Mouse (Mus musculus) brain, embryonic 14.5 days (tissue): ENCODE measurements around the gene Saal1. TPM values are rescaled to one million over a fixed set of nuclear protein-coding genes. Genes with fewer than 3 reads are reported as not detected.
"Not testable (repeated sequence)": the region's sequence is repeated elsewhere in the genome, so short reads cannot be mapped to it uniquely, and the experiment has no call there.

Experiments
- DNase-seq: peaks from one replicate; pipeline ENCODE4 v3.0.0-alpha.2; 2011; ENCODE audit warnings: low read depth
- CTCF ChIP-seq: fragments of 200-500 bp; IDR thresholded peaks from 2 replicates; pipeline ENCODE4 v1.5.1; 2012; ENCODE audit warnings: inconsistent platforms, mild to moderate bottlenecking, moderate library complexity, borderline replicate concordance; ENCODE audit not compliant: insufficient read depth, insufficient read length; ENCODE audit errors: extremely low read depth
- POLR2A ChIP-seq: fragments of 200-500 bp; IDR thresholded peaks from 2 replicates; pipeline ENCODE4 v1.6.1; 2012; ENCODE audit warnings: mild to moderate bottlenecking, inconsistent platforms, borderline replicate concordance; ENCODE audit not compliant: poor library complexity, insufficient read depth, insufficient read length, severe bottlenecking; ENCODE audit errors: extremely low read depth
- polyA plus RNA-seq: library from polyadenylated mRNA; depleted of rRNA; stranded (reverse); fragments of >200 nt; gene quantifications from 2 replicates; pipeline ENCODE4 v1.2.3, GENCODE M21; 2012; rRNA removed

The Saal1 gene
- polyA plus RNA-seq, 1 experiment = 14.5 TPM

DNA sequence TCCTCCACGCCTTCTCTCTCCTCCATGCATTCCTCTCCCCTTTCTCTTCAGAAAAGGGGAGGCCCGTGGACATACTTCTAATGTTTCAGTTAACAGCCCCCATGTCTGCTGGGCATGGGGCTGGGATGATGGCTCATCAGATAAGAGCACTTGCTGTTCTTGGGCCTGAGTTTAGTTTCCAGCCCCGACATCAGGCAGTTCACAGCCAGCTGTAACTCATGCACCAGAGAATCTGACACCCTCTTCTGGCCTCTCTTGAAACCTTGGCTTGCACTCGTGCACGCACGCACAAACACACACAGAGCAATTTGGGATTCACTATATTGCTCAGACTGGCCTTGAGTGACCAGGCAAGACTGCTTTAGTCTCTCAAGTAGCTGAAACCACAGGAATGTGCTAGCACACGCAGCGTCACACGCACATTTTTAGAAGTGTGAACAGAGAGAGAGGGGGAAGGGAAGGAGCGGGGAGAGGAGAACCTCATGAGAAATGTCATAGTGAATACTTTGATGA lies 38.3 kb downstream of the Saal1 start, which contains the start of gene Tph1:
Gene Tph1, minus strand, starts transcription at position 378 of the 513 bp plus-strand sequence.
- no peak for DNase-seq
- TF ChIP-seq CTCF (no peak), POLR2A (no peak)

DNA sequence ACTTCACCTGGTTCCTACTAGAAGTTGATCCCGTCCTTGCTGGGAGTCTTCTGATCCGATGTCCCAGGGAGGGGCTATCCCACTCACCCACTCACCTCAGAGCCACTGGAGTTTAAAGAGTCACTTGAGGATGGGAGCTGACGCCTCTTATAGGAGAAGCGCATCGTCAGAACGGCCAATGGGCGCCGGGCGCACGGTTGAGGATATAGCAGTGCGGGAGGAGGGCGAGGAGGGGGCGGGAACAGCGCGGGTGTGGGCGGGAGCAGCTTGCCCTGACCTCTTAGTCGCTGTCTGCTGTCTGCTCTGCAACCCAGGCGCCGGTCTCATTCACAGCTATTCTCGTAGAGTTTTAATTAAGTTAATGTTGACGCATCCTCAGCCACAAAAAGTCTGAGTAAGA lies 43.2 kb downstream of the Saal1 start:
- TF ChIP-seq POLR2A = no peak
- TF ChIP-seq CTCF = no peak
- DNase-seq = peak; percentile 31

DNA sequence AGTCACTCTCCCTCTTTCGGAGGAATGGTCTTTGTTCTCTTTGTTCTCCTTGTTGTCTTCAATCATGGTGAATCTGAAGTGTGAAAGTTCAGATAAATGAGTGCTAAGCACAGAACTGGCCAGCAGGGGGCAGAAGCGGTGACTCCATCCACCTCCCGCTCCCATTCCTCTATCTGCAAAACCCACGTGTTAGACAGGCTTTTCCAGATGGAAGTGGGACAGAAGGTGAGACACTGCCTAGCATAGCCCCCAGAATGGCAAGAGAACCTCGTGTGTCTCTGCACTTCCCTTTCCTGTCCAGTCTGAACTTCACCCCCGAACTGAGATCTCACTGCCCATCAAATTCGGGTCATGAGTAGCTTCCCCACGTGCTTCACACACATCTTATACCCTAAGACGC lies 45.2 kb downstream of the Saal1 start:
- TF ChIP-seq POLR2A = no peak
- peak; percentile 75 for TF ChIP-seq CTCF
- peak; percentile 41 for DNase-seq

DNA sequence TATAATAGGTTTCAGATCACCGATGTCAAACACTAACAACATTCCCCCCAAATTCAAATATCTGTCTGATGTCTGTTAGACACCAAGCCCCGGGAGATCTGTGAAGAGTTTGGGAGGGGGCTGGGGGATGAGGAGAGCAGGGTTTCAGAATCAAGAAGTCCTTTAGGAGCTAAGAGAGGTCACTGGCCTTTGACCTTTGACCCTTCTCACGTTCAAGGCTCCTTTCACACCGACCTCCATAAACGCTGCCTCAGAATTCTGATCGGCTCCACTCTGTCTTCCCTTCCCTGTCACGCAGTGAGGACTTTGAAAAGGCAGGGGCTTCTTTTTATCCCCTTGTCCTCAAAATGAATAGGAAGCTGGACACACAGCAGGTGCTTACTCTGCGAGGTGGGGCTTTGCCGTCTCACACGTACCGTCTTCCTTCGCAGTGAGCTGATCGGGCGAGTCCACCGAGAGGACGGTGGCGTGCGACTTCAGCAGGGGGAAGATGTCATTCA lies 48.8 kb downstream of the Saal1 start:
- no peak for DNase-seq
- no peak for TF ChIP-seq POLR2A
- no peak for TF ChIP-seq CTCF

DNA sequence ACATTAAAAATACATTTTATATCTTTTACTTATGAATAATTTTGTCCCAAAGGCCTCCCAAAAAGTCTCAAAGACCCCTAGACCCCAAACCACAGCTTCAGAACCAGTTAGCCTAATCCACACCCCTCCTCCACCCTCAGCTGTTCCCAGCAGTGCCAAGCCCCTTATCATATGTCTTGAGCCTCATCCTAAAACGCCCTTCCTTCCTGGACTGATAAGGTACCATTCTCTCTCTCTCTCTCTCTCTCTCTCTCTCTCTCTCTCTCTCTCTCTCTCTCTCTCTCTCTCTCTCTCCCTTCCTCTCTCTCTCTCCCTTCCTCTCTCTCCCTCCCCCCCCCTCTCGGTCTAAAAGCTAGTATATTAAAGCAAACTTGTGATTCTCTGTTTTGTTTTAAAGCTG lies 58.2 kb downstream of the Saal1 start:
- no peak for DNase-seq
- TF ChIP-seq CTCF (no peak), POLR2A (no peak)

DNA sequence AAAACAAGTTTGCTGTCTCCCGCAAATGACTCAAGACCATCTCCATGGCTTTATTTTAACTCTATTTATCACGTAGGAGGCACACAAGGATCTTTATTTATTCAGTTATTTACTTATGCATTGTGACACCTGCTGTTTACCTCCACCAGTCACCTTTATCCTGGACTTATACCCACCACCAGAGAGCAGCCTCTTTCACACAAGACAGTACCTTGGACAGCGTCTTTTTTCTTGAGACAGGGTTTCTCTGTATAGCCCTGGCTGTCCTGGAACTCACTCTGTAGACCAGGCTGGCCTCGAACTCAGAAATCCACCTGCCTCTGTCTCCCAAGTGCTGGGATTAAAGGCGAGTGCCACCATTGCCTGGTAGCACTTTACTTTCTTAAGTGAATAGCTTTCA lies 60.2 kb downstream of the Saal1 start:
- DNase-seq = not testable (repeated sequence)

DNA sequence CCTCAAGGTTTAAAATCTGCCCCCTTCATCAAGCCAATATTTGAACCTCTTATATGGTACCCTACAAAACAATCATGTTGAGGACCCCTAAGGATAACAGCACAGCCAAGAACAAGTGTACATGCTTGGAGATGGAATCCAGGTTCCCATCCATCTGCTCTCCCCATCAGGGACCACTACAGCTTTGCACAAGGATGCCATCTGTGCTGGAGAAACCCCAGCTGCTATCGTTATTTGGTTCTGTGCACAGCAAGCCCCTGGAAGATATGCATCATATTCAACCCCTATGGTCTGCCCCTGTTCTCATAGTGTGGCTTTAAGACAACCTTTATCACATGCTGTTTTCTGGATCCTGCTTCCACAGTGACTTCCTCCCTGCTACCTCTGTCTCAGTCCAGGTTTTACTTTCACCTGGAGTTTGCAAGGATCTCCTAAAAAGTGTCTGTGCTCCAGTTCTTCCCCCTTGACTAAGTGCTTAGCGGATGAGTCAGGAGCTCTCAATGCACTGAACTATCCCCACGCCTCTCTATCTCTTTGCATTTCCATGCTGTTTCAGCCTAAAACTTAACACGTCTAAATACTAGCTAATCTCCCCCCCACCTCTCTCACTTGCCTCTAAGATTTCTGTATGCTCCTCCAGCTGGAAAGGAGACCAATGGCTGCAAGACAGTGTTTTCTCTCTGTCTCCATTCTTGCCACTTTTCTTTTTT lies 61.9 kb downstream of the Saal1 start:
- peak; percentile 51 for DNase-seq
- TF ChIP-seq CTCF = no peak
- TF ChIP-seq POLR2A = no peak

DNA sequence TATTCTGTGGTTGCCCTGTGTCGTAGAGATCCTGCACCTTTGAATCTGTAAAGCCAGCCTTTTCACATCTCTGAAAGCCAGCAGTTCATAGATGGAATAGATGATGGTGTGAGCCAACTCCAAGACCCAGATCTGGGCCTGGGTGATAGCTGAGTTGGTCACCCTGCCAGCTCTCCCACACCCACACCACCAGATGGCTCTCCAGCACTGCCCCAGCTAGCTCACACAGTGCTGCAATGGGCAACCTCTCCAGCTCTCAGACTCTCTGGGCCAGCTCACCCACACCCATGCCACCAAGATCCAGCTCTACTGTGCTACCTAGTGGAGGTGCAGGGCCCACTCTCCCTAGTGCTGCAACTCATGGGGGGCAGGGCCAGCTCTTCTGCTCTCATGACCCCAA lies 67.3 kb downstream of the Saal1 start:
- no peak for DNase-seq
- TF ChIP-seq CTCF (no peak), POLR2A (no peak)

DNA sequence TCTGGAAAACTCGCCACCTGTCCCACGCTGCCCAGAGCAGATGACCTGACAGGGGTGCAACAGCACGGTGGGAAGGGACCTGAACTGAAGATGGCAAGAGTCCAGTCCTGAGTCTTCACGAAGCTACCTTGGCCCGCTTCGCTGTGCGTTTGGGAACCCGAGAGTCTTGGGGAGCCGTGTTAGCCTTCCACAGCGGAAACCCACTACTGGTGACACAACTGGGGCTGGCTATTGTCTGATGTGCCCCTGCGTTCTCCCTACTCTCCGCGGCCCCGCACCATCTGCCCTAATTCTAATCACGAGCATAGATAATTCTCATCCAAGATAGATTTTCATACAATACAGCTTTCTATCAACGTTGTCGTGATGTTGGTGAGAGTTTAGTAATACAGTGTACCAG lies 70.4 kb downstream of the Saal1 start:
- TF ChIP-seq POLR2A (no peak), CTCF (no peak)
- no peak for DNase-seq

DNA sequence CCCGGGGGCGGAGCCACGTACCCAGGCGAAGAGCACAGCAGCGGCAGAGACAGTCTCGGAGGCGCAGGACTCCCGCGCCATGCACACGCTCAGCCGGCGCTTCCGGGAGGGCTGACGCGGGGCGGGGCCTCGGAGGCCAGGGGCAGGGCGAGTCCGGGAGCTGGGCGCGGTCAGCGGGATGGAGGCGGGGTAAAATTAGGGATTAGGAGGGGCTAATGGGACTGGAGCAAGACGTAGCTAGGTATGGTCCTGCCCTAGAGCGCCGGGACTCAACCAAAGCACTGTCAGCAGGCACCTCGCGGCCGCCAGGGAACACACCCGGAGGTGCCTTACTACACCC lies 70.8 kb downstream of the Saal1 start, which contains the start of gene Sergef:
Gene Sergef, minus strand, starts transcription at position 116 of the 340 bp plus-strand sequence.
- TF ChIP-seq CTCF = no peak
- peak; percentile 88 for TF ChIP-seq POLR2A
- peak; percentile 95 for DNase-seq

DNA sequence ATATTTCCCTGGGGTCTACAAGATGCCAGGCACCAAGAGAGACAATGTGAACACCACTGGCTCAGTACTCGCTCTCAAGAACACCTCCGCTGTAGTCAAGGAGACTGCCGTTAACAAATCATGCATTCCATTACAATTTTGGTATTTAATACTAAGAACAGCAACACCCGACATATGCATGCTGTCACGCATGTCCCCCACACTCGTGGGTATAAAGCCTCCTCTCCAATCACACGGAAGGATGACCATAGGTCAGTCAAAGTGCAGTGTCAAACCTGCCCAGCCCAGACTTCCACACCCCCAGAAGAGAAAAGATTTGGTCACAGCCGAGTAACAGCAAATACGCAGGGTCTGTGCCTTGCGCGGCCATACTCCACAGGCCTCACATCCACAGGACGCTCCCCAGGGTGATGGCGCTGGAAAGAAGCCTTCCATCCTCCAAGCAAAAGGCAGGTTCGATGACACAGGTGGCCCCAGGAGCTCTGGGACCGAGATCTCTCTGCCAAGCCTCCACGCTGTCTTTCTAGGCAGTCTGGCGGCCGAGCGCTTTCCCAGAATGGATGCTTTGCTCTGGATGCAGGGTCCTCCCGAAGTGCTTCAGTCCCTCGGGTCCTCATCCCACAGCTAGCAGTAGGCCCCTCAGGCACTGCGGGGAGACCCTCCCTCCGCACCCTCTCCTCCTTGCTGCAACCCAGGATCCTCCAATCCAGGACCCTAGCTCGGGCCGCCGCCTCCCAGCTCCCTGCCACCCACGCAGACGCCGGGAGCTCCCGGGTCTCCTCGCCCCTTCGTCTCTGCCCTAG lies 71.4 kb downstream of the Saal1 start:
- no peak for DNase-seq
- TF ChIP-seq CTCF = no peak
- TF ChIP-seq POLR2A = no peak

Other genes starting within 250 kb of the Saal1 start
- gene Sergef, start 70.9 kb downstream of the Saal1 start, polyA plus RNA-seq = 30.8 and 32.8 TPM in 2 replicates
- gene Tph1, start 38.1 kb downstream of the Saal1 start, polyA plus RNA-seq = 0.21 and 0.27 TPM in 2 replicates
- not detected in 2 replicates for gene Saa3, start 5.0 kb upstream of the Saal1 start, polyA plus RNA-seq
- not detected in 2 replicates for gene Saa4, start 21.9 kb upstream of the Saal1 start, polyA plus RNA-seq
- gene Saa1, start 32.3 kb upstream of the Saal1 start, polyA plus RNA-seq = 0.22 TPM in 1 of 2 replicates, not detected in the other
- gene Saa2, start 41.1 kb upstream of the Saal1 start, polyA plus RNA-seq = not detected in 2 replicates
- gene Hps5, start 85.4 kb upstream of the Saal1 start, polyA plus RNA-seq = 22.6 and 24.6 TPM in 2 replicates
- gene Gtf2h1, start 85.4 kb upstream of the Saal1 start, polyA plus RNA-seq = 28.7 and 29.0 TPM in 2 replicates
- gene Ldha, start 130.8 kb upstream of the Saal1 start, polyA plus RNA-seq = 286 and 288 TPM in 2 replicates
- gene Ldhc, start 150.5 kb upstream of the Saal1 start, polyA plus RNA-seq = 0.16 and 0.20 TPM in 2 replicates
- 150 and 162 TPM in 2 replicates for gene Tsg101, start 209.3 kb upstream of the Saal1 start, polyA plus RNA-seq
- 6.5 and 7.5 TPM in 2 replicates for gene Uevld, start 247.8 kb upstream of the Saal1 start, polyA plus RNA-seq